Mouse (Mus musculus) erythroblast, embryonic 14.5 days (primary cell): Measurements from ENCODE around the gene Hpn.

Experiments
- GATA1 ChIP-seq: IDR thresholded peaks from 2 replicates; pipeline ENCODE4 v1.6.1; 2012; ENCODE audit warnings: low read length, inconsistent platforms, mixed read lengths
- TAL1 ChIP-seq: IDR thresholded peaks from 3 replicates; pipeline ENCODE4 v1.6.1; 2012; ENCODE audit warnings: low read length, inconsistent platforms, mixed read lengths

DNA sequence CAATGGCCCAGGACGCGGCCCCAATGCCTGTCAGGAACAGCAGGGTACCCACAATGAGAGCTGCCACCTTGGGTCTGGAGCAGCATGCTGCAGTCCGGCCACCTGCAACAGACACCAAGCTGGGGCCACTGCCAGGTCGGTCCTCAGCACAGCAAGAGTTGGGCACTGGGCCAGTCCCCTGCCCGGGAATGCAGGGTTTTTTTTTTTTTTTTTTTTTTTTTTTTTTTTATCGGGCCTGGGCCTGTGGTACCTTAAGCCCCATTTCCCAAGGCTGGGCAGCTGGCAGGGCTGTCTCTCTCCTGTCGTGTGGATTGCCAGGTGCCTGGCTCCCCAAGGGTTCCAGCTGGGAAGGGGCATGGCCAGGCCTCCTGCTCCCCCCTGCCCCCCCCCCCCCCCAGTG lies 6.0 kb downstream of the Hpn start:
- TF ChIP-seq GATA1 (no peak), TAL1 (no peak)
